Mouse (Mus musculus) left cerebral cortex, postnatal 25 days (tissue): ENCODE measurements at regions not wholly inside any gene's neighbourhood (a gene's known extent, or its start where the extent isn't known, plus 50 kb on each side); places are given as distances from the start of the nearest gene placed in this dataset.
A peak's percentile ranks its signal among the peaks of the same experiment; 100 is the strongest.

Experiments used
- DNase-seq, 2 experiments: peaks; one replicate each; pipeline ENCODE4 v3.0.0; 2022; ENCODE audit warnings: low spot score in 2 of 2, mixed read lengths in 1 of 2
- intact Hi-C: fragments of 180-260 bp; cut with DNase I; formaldehyde crosslinking; loops from one replicate; pipeline ENCODE4 v1.15.1; 2025

DNA sequence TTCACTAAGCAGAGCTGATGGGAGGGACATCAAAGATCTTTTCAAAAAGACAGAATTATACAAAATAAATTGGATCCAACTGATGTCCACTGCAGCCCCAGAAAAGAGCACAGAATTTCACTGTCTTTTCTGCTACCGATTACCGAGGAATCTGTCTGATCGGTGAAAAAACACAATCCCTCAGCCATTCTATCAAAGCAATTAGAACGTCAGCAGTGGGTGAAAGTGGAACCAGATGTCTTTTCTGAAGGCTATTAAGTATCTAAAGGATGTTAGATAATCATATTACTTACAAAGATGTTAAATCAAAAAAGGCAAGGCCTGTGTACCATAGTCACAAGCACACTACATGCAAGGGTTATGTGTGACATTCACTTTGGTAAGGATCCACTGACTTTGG, 315.2 kb downstream of the Dcdc2c start:
- intact Hi-C loops = no loop called here
- DNase-seq = no peak

GRCm38 (mm10) chr12:28202847-28203246, 349.4 kb downstream of the Dcdc2c start:
- intact Hi-C loops = no loop called here
- no peak for DNase-seq

DNA sequence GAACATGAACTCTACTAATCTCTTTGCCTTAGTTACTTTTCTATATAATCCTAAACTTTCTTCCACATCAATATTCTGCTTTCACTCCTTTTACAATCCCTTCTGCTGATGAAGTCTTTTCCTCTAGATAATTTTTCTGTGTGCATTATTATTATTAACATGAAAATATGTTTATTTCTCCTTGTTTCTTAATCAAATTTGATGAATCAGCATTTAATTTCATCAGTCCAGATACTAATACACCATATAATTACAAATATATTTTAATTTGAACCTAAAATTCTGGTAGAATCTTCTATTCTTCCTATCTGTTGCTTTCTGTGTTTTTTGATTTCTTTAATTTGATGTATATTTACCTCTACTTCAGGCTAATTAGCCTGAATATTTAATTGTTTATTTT, 365.5 kb downstream of the Dcdc2c start:
- intact Hi-C loops = no loop called here

DNA sequence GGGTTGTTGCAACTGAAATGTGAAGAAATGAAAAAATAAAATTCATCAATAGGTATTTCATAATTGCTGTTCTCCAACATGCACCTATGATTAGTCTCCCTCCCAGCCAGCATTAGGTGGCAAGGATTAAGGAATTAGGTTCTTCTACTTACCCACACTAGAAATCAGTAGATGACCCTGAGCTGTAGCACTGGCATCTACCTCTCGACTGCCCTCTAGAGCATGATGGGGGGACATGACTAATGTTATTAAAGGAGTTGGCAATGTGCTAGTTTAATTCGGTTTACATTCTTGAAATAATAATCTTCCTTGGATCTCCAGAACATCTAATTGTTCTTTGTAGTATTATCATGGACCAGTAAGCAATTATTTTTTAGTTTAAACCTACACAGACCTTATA, 370.9 kb downstream of the Dcdc2c start:
- intact Hi-C loops = no loop called here
- no peak for DNase-seq

More for the DNA sequence above, 365.5 kb downstream of the Dcdc2c start:
- no peak for DNase-seq

DNA sequence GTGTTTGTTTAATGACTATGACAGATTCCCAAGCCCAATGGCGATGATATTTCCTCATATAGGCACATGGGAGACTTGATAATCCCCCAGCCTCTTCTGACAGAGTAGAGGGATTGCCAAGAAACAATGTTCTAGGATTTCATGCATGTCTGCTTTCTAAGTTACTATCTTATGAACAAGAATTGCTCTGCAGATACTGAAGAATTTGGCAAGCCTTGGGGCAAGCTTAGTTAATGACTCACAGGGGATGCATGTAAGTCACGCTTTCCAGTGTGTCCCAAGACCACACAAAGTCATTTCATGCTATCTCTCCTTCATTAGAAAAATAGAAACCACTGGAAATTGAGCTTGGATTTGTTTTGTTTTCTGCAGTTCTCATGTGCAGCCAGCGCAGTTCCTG, 376.2 kb downstream of the Dcdc2c start:
- intact Hi-C loops = no loop called here
- DNase-seq = no peak

- DNase-seq = no peak
- intact Hi-C loops = no loop called here
Observed at GRCm38 (mm10) chr12:28174078-28174477, 378.1 kb downstream of the Dcdc2c start.

DNA sequence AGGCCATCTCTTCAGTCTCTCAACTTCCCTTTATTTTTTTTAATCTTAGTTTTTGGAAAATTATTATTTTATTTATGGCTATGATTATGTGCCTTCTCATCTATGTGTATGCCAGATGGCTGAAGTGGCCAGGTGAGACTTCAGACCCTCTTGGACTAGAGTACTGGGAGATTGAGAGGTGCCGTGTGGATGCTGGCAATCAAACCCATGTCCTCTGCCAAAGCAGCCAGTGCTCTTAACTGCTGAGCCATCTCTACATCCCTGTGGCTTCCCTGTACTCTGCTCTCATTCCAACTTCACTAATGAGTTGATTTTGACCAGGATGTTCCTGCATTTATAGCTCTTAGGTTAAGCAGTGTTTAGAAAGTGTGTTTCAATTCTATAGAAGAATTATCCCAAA, 393.4 kb downstream of the Dcdc2c start:
- intact Hi-C loops = no loop called here

GRCm38 (mm10) chr12:28150759-28151158, 401.4 kb downstream of the Dcdc2c start:
- intact Hi-C loops = no loop called here
- DNase-seq = peak in 1 of 2 experiments; percentile 16

More for the DNA sequence above, 393.4 kb downstream of the Dcdc2c start:
- no peak for DNase-seq

GRCm38 (mm10) chr12:28135810-28136592, 416.2 kb downstream of the Dcdc2c start:
- intact Hi-C loops = no loop called here
- DNase-seq = no peak

DNA sequence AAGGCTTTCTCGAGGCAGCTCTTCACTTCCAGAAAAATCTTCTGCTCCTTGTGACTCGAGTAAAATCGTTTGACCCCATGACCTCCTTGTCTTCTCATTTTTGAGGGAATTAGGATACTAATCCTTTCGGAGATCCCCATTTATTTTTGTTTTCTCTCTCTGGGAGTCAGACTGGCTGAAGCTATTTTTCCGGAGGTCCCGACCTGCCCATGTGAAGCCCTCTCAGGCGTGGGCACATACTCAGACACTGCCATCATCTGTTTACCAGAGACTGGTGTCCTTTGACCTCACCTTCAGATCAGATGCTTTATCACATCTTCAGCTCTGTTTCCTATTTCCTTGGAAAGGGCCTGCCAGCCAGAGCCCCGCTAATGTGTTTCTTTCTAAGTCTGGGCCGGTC, 429.4 kb downstream of the Dcdc2c start:
- intact Hi-C loops = no loop called here
- DNase-seq = no peak

GRCm38 (mm10) chr12:28120106-28120505, 432.1 kb downstream of the Dcdc2c start:
- no peak for DNase-seq
- intact Hi-C loops = no loop called here

DNA sequence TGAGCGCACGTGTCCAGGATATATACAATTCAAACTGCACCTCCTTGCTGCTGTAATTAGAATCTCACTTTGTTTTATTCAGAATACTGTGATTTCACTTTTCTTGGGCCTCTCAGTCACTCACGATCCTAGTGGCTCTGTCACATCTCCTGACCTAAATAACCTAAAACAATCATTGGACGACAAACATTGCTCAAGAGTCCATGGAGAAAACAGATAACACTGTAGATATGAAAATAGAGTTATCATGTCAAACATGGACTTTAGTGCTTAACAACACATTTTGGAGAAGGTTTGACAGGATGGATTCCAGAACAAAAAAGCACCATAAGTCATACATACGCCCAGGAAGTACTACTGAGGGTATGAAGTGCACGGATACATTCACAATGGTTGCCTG, 461.5 kb downstream of the Dcdc2c start:
- intact Hi-C loops = no loop called here
- no peak for DNase-seq

DNA sequence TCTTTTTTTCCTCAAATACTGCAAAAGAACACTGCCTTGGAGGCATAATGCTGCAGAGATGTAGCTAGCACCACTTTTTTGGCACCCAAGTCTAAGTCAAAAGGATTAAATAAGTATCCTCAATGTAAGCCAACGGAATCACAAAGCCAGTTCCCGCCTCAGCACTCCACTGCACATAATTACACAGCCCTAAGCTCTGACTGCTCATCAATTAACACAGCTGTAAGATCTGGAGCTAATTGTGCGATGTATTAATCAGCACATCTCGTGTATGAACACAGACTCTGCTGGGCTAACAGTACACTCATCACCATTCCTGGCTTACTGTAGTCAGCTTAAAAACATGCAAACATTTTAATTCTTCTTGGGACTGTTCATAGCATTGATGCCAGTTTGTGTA, 466.7 kb downstream of the Dcdc2c start:
- intact Hi-C loops = loop anchor here (1.0 kb wide), 1 partner anchor 11 kb away; no protein-coding TSS in a partner anchor
- peak in 1 of 2 experiments; percentile 5 for DNase-seq

GRCm38 (mm10) chr12:28076606-28077005, 475.6 kb downstream of the Dcdc2c start:
- intact Hi-C loops = no loop called here
- no peak for DNase-seq

- intact Hi-C loops = no loop called here
- no peak for DNase-seq
Observed at GRCm38 (mm10) chr12:28068584-28068983, 483.6 kb downstream of the Dcdc2c start.

- intact Hi-C loops = no loop called here
- no peak for DNase-seq
Observed at GRCm38 (mm10) chr12:28060281-28060680, 491.9 kb downstream of the Dcdc2c start.

GRCm38 (mm10) chr12:28055518-28056280, 496.5 kb downstream of the Dcdc2c start:
- intact Hi-C loops = no loop called here
- DNase-seq = peak; percentile 16 to 21

- intact Hi-C loops = no loop called here
- no peak for DNase-seq
Observed at GRCm38 (mm10) chr12:28054444-28054843, 497.8 kb downstream of the Dcdc2c start.

DNA sequence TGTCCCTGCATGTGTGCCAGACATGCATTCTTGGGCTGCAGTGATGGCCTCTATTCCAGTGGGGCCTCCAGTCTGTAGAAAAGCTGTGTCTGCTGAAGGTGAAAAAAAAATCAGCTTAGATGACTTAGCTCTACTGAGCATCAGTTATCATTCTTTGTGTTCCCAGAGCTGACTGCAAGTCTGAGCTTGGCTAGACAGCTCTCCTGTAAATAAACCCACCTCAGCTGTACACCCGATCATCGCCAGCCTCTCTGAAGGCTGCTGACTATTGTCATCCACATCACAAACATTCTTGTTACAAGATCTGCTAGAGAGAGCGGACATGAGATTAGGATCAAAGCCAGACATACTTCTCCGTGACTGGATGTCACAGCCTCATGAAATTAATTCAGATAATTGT, 504.2 kb downstream of the Dcdc2c start:
- intact Hi-C loops = no loop called here

DNA sequence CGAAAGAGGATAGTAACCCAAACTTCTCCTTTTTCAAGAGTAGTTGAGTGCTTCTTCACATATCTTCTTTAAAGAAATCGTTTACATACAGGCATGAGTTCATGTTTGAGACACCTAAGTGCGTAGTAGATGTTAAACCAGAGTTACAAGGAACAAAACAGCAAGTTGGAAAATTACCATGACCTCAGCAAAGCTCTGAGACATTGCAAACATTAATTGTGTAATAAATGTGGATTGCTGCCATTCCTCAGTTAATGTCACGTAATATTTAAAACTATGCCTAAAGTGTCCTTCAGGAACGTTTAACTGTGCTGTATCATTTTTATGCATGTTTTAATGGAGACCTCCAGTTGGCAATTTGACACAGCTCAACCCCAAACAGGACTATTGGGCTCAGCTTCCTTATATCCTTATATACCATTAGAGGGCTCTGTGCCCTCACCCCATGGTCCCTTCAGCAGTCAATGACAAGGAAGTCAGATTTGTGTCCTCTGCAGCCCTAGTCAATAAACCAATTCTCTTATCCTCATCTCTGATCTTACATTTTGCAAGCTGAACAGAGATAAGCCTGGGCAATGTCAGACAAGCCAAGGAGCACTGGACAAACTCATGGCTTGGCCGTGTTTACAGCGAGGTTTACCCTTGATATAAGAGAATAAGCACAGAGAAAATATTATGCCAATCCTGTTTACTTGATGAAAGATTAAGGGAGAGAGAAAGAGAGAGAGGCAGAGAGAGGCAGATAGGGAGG, 513.9 kb downstream of the Dcdc2c start:
- intact Hi-C loops = no loop called here
- no peak for DNase-seq

More for the DNA sequence above, 504.2 kb downstream of the Dcdc2c start:
- no peak for DNase-seq
